In genomic region chr2:32582830-32583799, GRCm38 (mm10) we compare ENCODE assay signal across 9 mouse cellular contexts. TPM values are rescaled to one million over a fixed set of nuclear protein-coding genes. Genes with fewer than 3 reads are reported as not detected.
DNase-seq lines count a peak whose midpoint lies in the region; ATAC-seq lines count a peak whose summit lies in the region.
"Had no signal": no experiment of that assay in that cellular context is flagged by ENCODE, and none has a peak within 500 bp of the region (broad histone marks: within the 10 kb centered on the region; RNA-seq: fewer than 3 reads in every experiment).

No protein-coding gene starts in this region.

- peak; percentile 67 to 71 for DNase-seq in urinary bladder, adult 18-20 months (ENCODE audit: low spot score in 2 of 2)
- no peak for DNase-seq in urinary bladder, adult 2 months (ENCODE audit: low spot score)
- peak; percentile 90 for DNase-seq in embryo, embryonic 11 days
- DNase-seq in gastrocnemius, postnatal 25 days: peak; percentile 61
- peak; percentile 91 to 94 for DNase-seq in left cerebral cortex, postnatal 14 days (ENCODE audit: low spot score in 2 of 2)
- peak; percentile 81 for DNase-seq in right cerebral cortex, postnatal 25 days

- intact Hi-C loops in left cerebral cortex, postnatal 14 days (cut with DNase I): loop anchor here (5.0 kb wide), 1 partner anchor 39 kb away; the partner anchor contains the start of gene Ak1

- ATAC-seq in inflammation-experienced regulatory T-cells, adult 6 months: peak; percentile 54
- ATAC-seq in megakaryocyte progenitor cell, adult 5-6 weeks (replicated peaks; ENCODE audit: poor library complexity): peak; percentile 72
- ATAC-seq: Patski had no signal

RNA-seq across cellular contexts. Expression of gene St6galnac4, which starts 3.8 kb away (rescaled TPM):
- 13.3 and 16.1 TPM in 2 replicates for polyA plus RNA-seq in urinary bladder, adult 2 months (2012; rRNA removed)
- 10 to 100 TPM; 24.6 to 29.2 TPM for total RNA-seq in gastrocnemius, postnatal 25 days (2021)
- 10 to 100 TPM; 31.5 to 42.6 (median 33.5) TPM for polyA plus RNA-seq in inflammation-experienced regulatory T-cells, adult 6 months (2017; shearing (Covaris generic))
- total RNA-seq in left cerebral cortex, postnatal 14 days (2021): 10 to 100 TPM; 36.2 to 38.4 TPM
- 26.2 and 33.1 TPM in 2 replicates for total RNA-seq in megakaryocyte progenitor cell, adult 5-6 weeks (2015)
- 38.7 and 40.4 TPM in 2 replicates for total RNA-seq in megakaryocyte progenitor cell, adult 5-6 weeks (2017)

RNA-seq across cellular contexts. Expression of gene 9430097D07Rik, which starts 7.6 kb away (rescaled TPM):
- polyA plus RNA-seq in urinary bladder, adult 2 months (2012; rRNA removed): 0.07 TPM in 1 of 2 replicates, not detected in the other
- not detected for total RNA-seq in gastrocnemius, postnatal 25 days (2021)
- polyA plus RNA-seq in inflammation-experienced regulatory T-cells, adult 6 months (2017; shearing (Covaris generic)): under 1 TPM in 1 of 3 experiments, not detected in 2; 0.31 TPM
- 1 to 10 TPM in 1 of 2 experiments, under 1 TPM in 1; 0.86 to 1.1 TPM for total RNA-seq in left cerebral cortex, postnatal 14 days (2021)
- total RNA-seq in megakaryocyte progenitor cell, adult 5-6 weeks (2015): not detected in 2 replicates
- not detected in 2 replicates for total RNA-seq in megakaryocyte progenitor cell, adult 5-6 weeks (2017)

RNA-seq across cellular contexts. Expression of gene Pip5kl1, which starts 8.5 kb away (rescaled TPM):
- 0.08 TPM in 1 of 2 replicates, not detected in the other for polyA plus RNA-seq in urinary bladder, adult 2 months (2012; rRNA removed)
- not detected for total RNA-seq in gastrocnemius, postnatal 25 days (2021)
- polyA plus RNA-seq in inflammation-experienced regulatory T-cells, adult 6 months (2017; shearing (Covaris generic)): not detected
- 10 to 100 TPM; 12.7 to 14.3 TPM for total RNA-seq in left cerebral cortex, postnatal 14 days (2021)
- not detected in 2 replicates for total RNA-seq in megakaryocyte progenitor cell, adult 5-6 weeks (2015)
- not detected in 2 replicates for total RNA-seq in megakaryocyte progenitor cell, adult 5-6 weeks (2017)

RNA-seq across cellular contexts. Expression of gene Dpm2, which starts 12.5 kb away (rescaled TPM):
- 88.5 and 117 TPM in 2 replicates for polyA plus RNA-seq in urinary bladder, adult 2 months (2012; rRNA removed)
- 10 to 100 TPM; 11.7 to 12.6 TPM for total RNA-seq in gastrocnemius, postnatal 25 days (2021)
- polyA plus RNA-seq in inflammation-experienced regulatory T-cells, adult 6 months (2017; shearing (Covaris generic)): 100 to 1,000 TPM; 126 to 160 (median 144) TPM
- 10 to 100 TPM; 78.7 to 86.3 TPM for total RNA-seq in left cerebral cortex, postnatal 14 days (2021)
- 76.6 and 87.2 TPM in 2 replicates for total RNA-seq in megakaryocyte progenitor cell, adult 5-6 weeks (2015)
- total RNA-seq in megakaryocyte progenitor cell, adult 5-6 weeks (2017): 26.5 and 32.3 TPM in 2 replicates

RNA-seq across cellular contexts. Expression of gene St6galnac6, which starts 16.4 kb away (rescaled TPM):
- 20.8 and 33.1 TPM in 2 replicates for polyA plus RNA-seq in urinary bladder, adult 2 months (2012; rRNA removed)
- total RNA-seq in gastrocnemius, postnatal 25 days (2021): 10 to 100 TPM; 37.3 to 42.6 TPM
- 1 to 10 TPM; 3.4 to 5.1 (median 4.3) TPM for polyA plus RNA-seq in inflammation-experienced regulatory T-cells, adult 6 months (2017; shearing (Covaris generic))
- total RNA-seq in left cerebral cortex, postnatal 14 days (2021): 100 to 1,000 TPM; 110 to 114 TPM
- total RNA-seq in megakaryocyte progenitor cell, adult 5-6 weeks (2015): 7.9 and 9.4 TPM in 2 replicates
- 19.0 and 24.4 TPM in 2 replicates for total RNA-seq in megakaryocyte progenitor cell, adult 5-6 weeks (2017)

Comparison
In these comparisons a context has a peak if more than half of its experiments do, and no peak if none do; other contexts are left out.
1. RNA of gene Pip5kl1, which starts 8.5 kb away (total RNA-seq): 12.7 to 14.3 TPM in left cerebral cortex, postnatal 14 days; not detected in gastrocnemius, postnatal 25 days and not detected in megakaryocyte progenitor cell, adult 5-6 weeks; every median in the first group is over 10 times any median in the second.